Mouse (Mus musculus): ENCODE data around the gene Rpl23a. TPM values are rescaled to one million over a fixed set of nuclear protein-coding genes. Genes with fewer than 3 reads are reported as not detected.

Gene Rpl23a
- polyA plus RNA-seq, 1 experiment from 2014 or later, result 1,161 TPM

GRCm38 (mm10) chr11:78152299-78153231 lies 30.8 kb downstream of the Rpl23a start:
- no peak overlapping the region for H3K27ac ChIP-seq (ENCODE audit: low read depth, low read length)
- DNase-seq (ENCODE audit: low spot score), result no peak
- no peak for ATAC-seq (replicated peaks; ENCODE audit: low FRiP score)
- H3K4me2 ChIP-seq (ENCODE audit: low read depth, low read length, severe bottlenecking), result no peak overlapping the region
- 84% methylated on average over 9 of the region's 9 CpGs for WGBS
- no peaks in the 10 kb centered on the region for H3K27me3 ChIP-seq (ENCODE audit: control insufficient read depth, insufficient read depth, low read length)
- H3K4me3 ChIP-seq (ENCODE audit: low read depth, low read length), result no peak overlapping the region
- no peaks in the 10 kb centered on the region for H3K9me3 ChIP-seq (ENCODE audit: control insufficient read depth, low read length)
- no peaks in the 10 kb centered on the region for H3K4me1 ChIP-seq (replicated peaks; ENCODE audit: control insufficient read depth, insufficient read depth, low read length)
- H3K9ac ChIP-seq (ENCODE audit: low read length), result no peak overlapping the region
- peaks cover 8% of the 10 kb centered on the region; the same call in 1 of the 2 replicates for H3K36me3 ChIP-seq (ENCODE audit: control insufficient read depth, insufficient read depth, low read length)

GRCm38 (mm10) chr11:78151161-78151560 lies 32.2 kb downstream of the Rpl23a start:
- Histone ChIP-seq H3K4me1 (replicated peaks; ENCODE audit: control insufficient read depth, insufficient read depth, low read length) (no peaks in the 10 kb centered on the region), H3K4me2 (ENCODE audit: low read depth, low read length, severe bottlenecking) (no peak overlapping the region), H3K36me3 (ENCODE audit: control insufficient read depth, insufficient read depth, low read length) (peaks cover 8% of the 10 kb centered on the region; the same call in 1 of the 2 replicates), H3K27ac (ENCODE audit: low read depth, low read length) (no peak overlapping the region), H3K4me3 (ENCODE audit: low read depth, low read length) (no peak overlapping the region), H3K27me3 (ENCODE audit: control insufficient read depth, insufficient read depth, low read length) (no peaks in the 10 kb centered on the region), H3K9me3 (ENCODE audit: control insufficient read depth, low read length) (no peaks in the 10 kb centered on the region), H3K9ac (ENCODE audit: low read length) (no peak overlapping the region)
- ATAC-seq (replicated peaks; ENCODE audit: low FRiP score), result no peak
- DNase-seq (ENCODE audit: low spot score), result no peak
- WGBS, result 28% methylated on average over 1 of the region's 1 CpGs

GRCm38 (mm10) chr11:78146707-78147543 lies 36.5 kb downstream of the Rpl23a start:
- H3K36me3 ChIP-seq (ENCODE audit: control insufficient read depth, insufficient read depth, low read length), result peaks cover 12% of the 10 kb centered on the region
- ATAC-seq (replicated peaks; ENCODE audit: low FRiP score) (no peak), DNase-seq (ENCODE audit: low spot score) (no peak)
- no peaks in the 10 kb centered on the region for H3K9me3 ChIP-seq (ENCODE audit: control insufficient read depth, low read length)
- no peaks in the 10 kb centered on the region for H3K4me1 ChIP-seq (replicated peaks; ENCODE audit: control insufficient read depth, insufficient read depth, low read length)
- no peak overlapping the region for H3K9ac ChIP-seq (ENCODE audit: low read length)
- H3K4me2 ChIP-seq (ENCODE audit: low read depth, low read length, severe bottlenecking), result no peak overlapping the region
- 90% methylated on average over 6 of the region's 6 CpGs for WGBS
- H3K27ac ChIP-seq (ENCODE audit: low read depth, low read length), result no peak overlapping the region
- no peak overlapping the region for H3K4me3 ChIP-seq (ENCODE audit: low read depth, low read length)
- H3K27me3 ChIP-seq (ENCODE audit: control insufficient read depth, insufficient read depth, low read length), result no peaks in the 10 kb centered on the region

- H3K27ac ChIP-seq (ENCODE audit: low read depth, low read length), result no peak overlapping the region
- no peaks in the 10 kb centered on the region for H3K4me1 ChIP-seq (replicated peaks; ENCODE audit: control insufficient read depth, insufficient read depth, low read length)
- ATAC-seq (replicated peaks; ENCODE audit: low FRiP score), result no peak
- H3K9me3 ChIP-seq (ENCODE audit: control insufficient read depth, low read length), result no peaks in the 10 kb centered on the region
- H3K27me3 ChIP-seq (ENCODE audit: control insufficient read depth, insufficient read depth, low read length), result no peaks in the 10 kb centered on the region
- DNase-seq (ENCODE audit: low spot score), result no peak
- no peak overlapping the region for H3K9ac ChIP-seq (ENCODE audit: low read length)
- H3K36me3 ChIP-seq (ENCODE audit: control insufficient read depth, insufficient read depth, low read length), result peaks cover 12% of the 10 kb centered on the region
- H3K4me2 ChIP-seq (ENCODE audit: low read depth, low read length, severe bottlenecking), result no peak overlapping the region
- WGBS, result 90% methylated on average over 5 of the region's 5 CpGs
- no peak overlapping the region for H3K4me3 ChIP-seq (ENCODE audit: low read depth, low read length)
Observed at GRCm38 (mm10) chr11:78146168-78146567, 37.2 kb downstream of the Rpl23a start.

- H3K9me3 ChIP-seq (ENCODE audit: control insufficient read depth, low read length), result no peaks in the 10 kb centered on the region
- H3K36me3 ChIP-seq (ENCODE audit: control insufficient read depth, insufficient read depth, low read length), result peaks cover 9% of the 10 kb centered on the region
- H3K4me1 ChIP-seq (replicated peaks; ENCODE audit: control insufficient read depth, insufficient read depth, low read length), result no peaks in the 10 kb centered on the region
- ATAC-seq (replicated peaks; ENCODE audit: low FRiP score) (no peak), DNase-seq (ENCODE audit: low spot score) (no peak)
- H3K9ac ChIP-seq (ENCODE audit: low read length), result no peak overlapping the region
- WGBS, result 83% methylated on average over 2 of the region's 2 CpGs
- H3K4me3 ChIP-seq (ENCODE audit: low read depth, low read length), result no peak overlapping the region
- no peak overlapping the region for H3K27ac ChIP-seq (ENCODE audit: low read depth, low read length)
- H3K27me3 ChIP-seq (ENCODE audit: control insufficient read depth, insufficient read depth, low read length), result no peaks in the 10 kb centered on the region
- no peak overlapping the region for H3K4me2 ChIP-seq (ENCODE audit: low read depth, low read length, severe bottlenecking)
Observed at GRCm38 (mm10) chr11:78143520-78143919, 39.9 kb downstream of the Rpl23a start.

GRCm38 (mm10) chr11:78140665-78141064 lies 42.7 kb downstream of the Rpl23a start:
- Histone ChIP-seq H3K9me3 (ENCODE audit: control insufficient read depth, low read length) (no peaks in the 10 kb centered on the region), H3K9ac (ENCODE audit: low read length) (no peak overlapping the region), H3K27me3 (ENCODE audit: control insufficient read depth, insufficient read depth, low read length) (no peaks in the 10 kb centered on the region), H3K27ac (ENCODE audit: low read depth, low read length) (no peak overlapping the region), H3K4me2 (ENCODE audit: low read depth, low read length, severe bottlenecking) (no peak overlapping the region), H3K36me3 (ENCODE audit: control insufficient read depth, insufficient read depth, low read length) (peaks cover 9% of the 10 kb centered on the region), H3K4me3 (ENCODE audit: low read depth, low read length) (no peak overlapping the region), H3K4me1 (replicated peaks; ENCODE audit: control insufficient read depth, insufficient read depth, low read length) (no peaks in the 10 kb centered on the region)
- DNase-seq (ENCODE audit: low spot score) (no peak), ATAC-seq (replicated peaks; ENCODE audit: low FRiP score) (no peak)
- WGBS, result 87% methylated on average over 5 of the region's 5 CpGs

GRCm38 (mm10) chr11:78138023-78138422 lies 45.4 kb downstream of the Rpl23a start:
- H3K9me3 ChIP-seq (ENCODE audit: control insufficient read depth, low read length), result no peaks in the 10 kb centered on the region
- DNase-seq (ENCODE audit: low spot score), result no peak
- no peak overlapping the region for H3K27ac ChIP-seq (ENCODE audit: low read depth, low read length)
- H3K27me3 ChIP-seq (ENCODE audit: control insufficient read depth, insufficient read depth, low read length), result no peaks in the 10 kb centered on the region
- no peak for ATAC-seq (replicated peaks; ENCODE audit: low FRiP score)
- WGBS, result 91% methylated on average over 3 of the region's 3 CpGs
- no peak overlapping the region for H3K4me2 ChIP-seq (ENCODE audit: low read depth, low read length, severe bottlenecking)
- H3K9ac ChIP-seq (ENCODE audit: low read length), result no peak overlapping the region
- H3K4me1 ChIP-seq (replicated peaks; ENCODE audit: control insufficient read depth, insufficient read depth, low read length), result no peaks in the 10 kb centered on the region
- no peaks in the 10 kb centered on the region for H3K36me3 ChIP-seq (ENCODE audit: control insufficient read depth, insufficient read depth, low read length)
- no peak overlapping the region for H3K4me3 ChIP-seq (ENCODE audit: low read depth, low read length)

GRCm38 (mm10) chr11:78137584-78137983 lies 45.8 kb downstream of the Rpl23a start:
- H3K4me1 ChIP-seq (replicated peaks; ENCODE audit: control insufficient read depth, insufficient read depth, low read length), result no peaks in the 10 kb centered on the region

More at GRCm38 (mm10) chr11:78137584-78137983, 45.8 kb downstream of the Rpl23a start:
- whole genome bisulfite sequencing, result 83% methylated on average over 4 of the region's 4 CpGs
- H3K4me3 ChIP-seq (ENCODE audit: low read depth, low read length), result no peak overlapping the region
- no peak overlapping the region for H3K4me2 ChIP-seq (ENCODE audit: low read depth, low read length, severe bottlenecking)
- no peaks in the 10 kb centered on the region for H3K27me3 ChIP-seq (ENCODE audit: control insufficient read depth, insufficient read depth, low read length)
- DNase-seq (ENCODE audit: low spot score) (no peak), ATAC-seq (replicated peaks; ENCODE audit: low FRiP score) (no peak)
- no peak overlapping the region for H3K9ac ChIP-seq (ENCODE audit: low read length)
- no peak overlapping the region for H3K27ac ChIP-seq (ENCODE audit: low read depth, low read length)
- H3K9me3 ChIP-seq (ENCODE audit: control insufficient read depth, low read length), result no peaks in the 10 kb centered on the region
- no peaks in the 10 kb centered on the region for H3K36me3 ChIP-seq (ENCODE audit: control insufficient read depth, insufficient read depth, low read length)

All from forebrain, embryonic 11.5 days (tissue).